ENCODE assay signal across 7 mouse cellular contexts in genomic region chr1:60158411-60158810, GRCm38 (mm10). TPM values are rescaled to one million over a fixed set of nuclear protein-coding genes. Genes with fewer than 3 reads are reported as not detected.
DNase-seq lines count a peak whose midpoint lies in the region; ATAC-seq lines count a peak whose summit lies in the region.

No protein-coding gene starts in this region.

- H3K9me3 ChIP-seq in neural tube, embryonic 15.5 days (replicated peaks): no peaks in the 10 kb centered on the region

- H3K9ac ChIP-seq in neural tube, embryonic 15.5 days (replicated peaks): no peak overlapping the region

- intact Hi-C loops in heart, postnatal 25 days (cut with DNase I): loop anchor here (2.0 to 5.0 kb wide), 4 partner anchors 44 to 804 kb away; no protein-coding TSS in a partner anchor

- peak; percentile 20 for DNase-seq in neural tube, embryonic 10.5 days (ENCODE audit: extremely low spot score, low spot score)
- peak; percentile 75 for DNase-seq in T-cell, adult 2 months (ENCODE audit: low spot score)
- DNase-seq in embryo, embryonic 10.5 days (ENCODE audit: low spot score): peak; percentile 70
- DNase-seq in heart, postnatal 25 days (ENCODE audit: low spot score): peak; percentile 37
- peak; percentile 81 for DNase-seq in lung, postnatal 36 days
- DNase-seq in thymus, postnatal 4 days: peak; percentile 75

- no peak for ATAC-seq in neural tube, embryonic 15.5 days (ENCODE audit: low FRiP score)

- no peak overlapping the region for H3K4me3 ChIP-seq in neural tube, embryonic 15.5 days (replicated peaks)

- no peak overlapping the region for H3K27ac ChIP-seq in neural tube, embryonic 15.5 days (replicated peaks)

- H3K27me3 ChIP-seq in neural tube, embryonic 15.5 days (replicated peaks): no peaks in the 10 kb centered on the region

- no peaks in the 10 kb centered on the region for H3K36me3 ChIP-seq in neural tube, embryonic 15.5 days

- no peaks in the 10 kb centered on the region for H3K4me1 ChIP-seq in neural tube, embryonic 15.5 days

- 79% methylated on average over 3 of the region's 3 CpGs for WGBS in neural tube, embryonic 15.5 days

- no peak overlapping the region for H3K4me2 ChIP-seq in neural tube, embryonic 15.5 days

RNA-seq across cellular contexts. Expression of gene Nbeal1, which starts 22.0 kb away (rescaled TPM):
- 6.3 TPM in 2 replicates for polyA plus RNA-seq in neural tube, embryonic 15.5 days (2015; fragmentation: Nextera tagmentation; extraction: Ambion mirVana)
- 10 to 100 TPM; 46.8 to 53.2 TPM for total RNA-seq in heart, postnatal 25 days (2021)

RNA-seq across cellular contexts. Expression of gene Wdr12, which starts 60.0 kb away (rescaled TPM):
- polyA plus RNA-seq in neural tube, embryonic 15.5 days (2015; fragmentation: Nextera tagmentation; extraction: Ambion mirVana): 49.2 and 53.1 TPM in 2 replicates
- total RNA-seq in heart, postnatal 25 days (2021): 1 to 10 TPM; 9.5 to 9.6 TPM

Comparison
In these comparisons a context has a peak if more than half of its experiments do, and no peak if none do; other contexts are left out.
1. DNase-seq: peak in every context shown above with its lines; median percentile 81 in lung, postnatal 36 days; 75 in T-cell, adult 2 months; 75 in thymus, postnatal 4 days; 70 in embryo, embryonic 10.5 days; 37 in heart, postnatal 25 days; 20 in neural tube, embryonic 10.5 days.